Mouse (Mus musculus) cerebellum, postnatal 4 days (tissue): ENCODE data around the gene Zfp867.
A peak's percentile ranks its signal among the peaks of the same experiment; 100 is the strongest.

ENCODE experiments used
- DNase-seq, 2 experiments: peaks; one replicate each; pipeline ENCODE4 v3.0.0; 2022; ENCODE audit warnings: low spot score in 2 of 2, mixed read lengths in 1 of 2

Gene Zfp867

DNA sequence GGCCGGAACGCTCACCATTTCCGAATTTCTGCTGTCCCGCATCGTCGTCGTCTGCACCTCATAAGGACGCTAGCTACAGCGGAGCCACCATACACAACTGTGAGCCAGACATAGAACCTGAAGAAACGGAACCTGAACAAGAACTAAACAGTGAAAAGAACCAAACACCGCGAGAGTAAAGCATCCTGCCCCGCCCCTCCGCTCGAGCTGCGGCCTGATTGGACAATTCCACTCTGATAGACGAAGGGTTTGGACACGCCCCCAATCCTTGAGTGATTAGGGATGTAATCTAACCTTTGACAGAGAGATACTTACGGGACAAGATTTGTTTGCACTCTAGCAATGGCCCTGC, at the start of gene Zfp867:
Gene Zfp867 (minus strand): TSS at position 149 of the 352 bp plus-strand sequence.
- DNase-seq = peak; percentile 78 to 90

- DNase-seq = no peak
Observed at GRCm38 (mm10) chr11:59519741-59520495, 47.6 kb upstream of the Zfp867 start.

GRCm38 (mm10) chr11:59518226-59518625, 46.0 kb upstream of the Zfp867 start:
- no peak for DNase-seq

GRCm38 (mm10) chr11:59517441-59517840, 45.2 kb upstream of the Zfp867 start:
- DNase-seq = no peak

- DNase-seq = no peak
Observed at GRCm38 (mm10) chr11:59514789-59515188, 42.5 kb upstream of the Zfp867 start.

DNA sequence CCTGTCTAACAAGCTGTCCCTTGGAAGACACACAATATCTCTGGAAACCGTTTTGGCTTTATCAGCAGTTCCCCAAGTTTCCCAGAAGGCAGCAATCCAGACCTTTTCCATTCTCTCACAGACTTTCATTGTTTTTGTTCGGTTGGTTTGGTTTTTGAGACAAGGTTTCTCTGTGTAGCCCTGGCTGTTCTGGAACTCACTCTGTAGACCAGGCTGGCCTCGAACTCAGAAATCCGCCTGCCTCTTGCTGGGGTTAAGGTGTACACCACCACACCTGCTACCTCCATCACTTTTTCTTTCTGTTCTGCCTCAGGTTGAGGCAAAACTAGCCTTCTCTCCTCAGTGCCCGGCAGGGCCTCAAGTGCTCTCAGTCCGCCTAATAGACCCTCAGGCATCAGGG, 42.1 kb upstream of the Zfp867 start:
- no peak for DNase-seq

GRCm38 (mm10) chr11:59513556-59513955, 41.3 kb upstream of the Zfp867 start:
- DNase-seq = no peak

- DNase-seq = no peak
Observed at GRCm38 (mm10) chr11:59512733-59513132, 40.5 kb upstream of the Zfp867 start.

DNA sequence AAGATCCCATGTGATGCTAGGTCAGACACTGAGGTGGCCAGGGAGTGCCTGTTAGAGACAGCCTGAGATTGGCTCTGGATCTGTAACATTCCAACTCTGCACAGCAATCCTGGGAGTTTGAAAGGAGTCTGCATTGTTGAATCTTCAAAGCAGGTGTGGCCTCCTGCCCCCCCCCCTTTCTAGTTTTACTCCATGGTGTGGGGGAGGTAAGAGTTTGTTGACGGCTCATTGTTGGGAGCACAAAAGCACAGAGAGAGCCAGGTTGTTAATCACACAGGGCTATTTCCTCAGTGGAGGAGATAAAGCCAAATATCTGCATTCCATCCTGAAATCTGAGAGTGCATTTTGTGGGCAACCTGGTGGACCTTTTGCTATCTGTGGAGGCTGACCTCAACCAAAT, 39.3 kb upstream of the Zfp867 start:
- DNase-seq = no peak

DNA sequence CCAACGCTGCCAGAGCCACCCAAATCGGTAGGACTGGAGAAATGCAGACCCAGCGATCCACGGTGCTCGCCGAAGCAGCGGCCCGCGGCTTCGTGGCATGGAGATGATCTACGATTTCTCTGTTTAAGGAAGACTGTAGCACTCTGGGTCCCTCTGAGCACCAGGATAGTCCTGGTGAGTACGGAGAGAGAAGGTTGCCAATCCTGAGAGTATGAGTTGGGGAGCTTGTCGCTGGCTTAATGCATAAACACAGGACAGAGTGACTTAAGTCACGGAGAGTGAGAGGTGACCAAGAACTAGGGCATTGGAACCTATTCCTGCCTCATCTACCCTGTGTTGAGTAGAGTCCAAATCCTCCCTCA, 34.4 kb upstream of the Zfp867 start:
- no peak for DNase-seq

- peak; percentile 60 to 87 for DNase-seq
Observed at GRCm38 (mm10) chr11:59505839-59506712, 33.8 kb upstream of the Zfp867 start.

DNA sequence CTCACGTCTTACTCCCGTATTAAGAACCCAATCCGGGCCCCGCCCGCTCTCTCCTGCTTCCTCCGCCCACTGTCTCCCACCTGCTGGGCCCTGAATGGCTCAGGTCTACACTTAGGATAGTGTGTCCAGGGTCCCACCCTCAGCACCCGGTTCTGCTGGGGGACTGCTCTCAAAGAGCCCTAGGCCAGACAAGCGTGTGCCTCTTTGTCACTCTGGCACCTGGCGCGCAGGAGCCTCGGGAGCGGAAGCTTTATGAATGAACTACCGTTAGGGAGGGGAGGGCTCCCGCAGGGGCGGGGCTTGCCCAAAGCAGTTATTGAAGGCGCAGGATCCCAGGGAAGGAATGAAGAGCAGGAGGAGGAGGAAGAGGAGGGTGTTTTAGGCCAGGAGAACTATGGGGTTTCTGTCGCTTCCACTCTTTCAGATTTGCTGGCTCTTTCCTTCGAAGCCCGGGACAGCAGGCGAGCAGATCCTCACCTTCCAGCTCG, 33.1 kb upstream of the Zfp867 start:
- peak in 1 of 2 experiments; percentile 50 for DNase-seq

DNA sequence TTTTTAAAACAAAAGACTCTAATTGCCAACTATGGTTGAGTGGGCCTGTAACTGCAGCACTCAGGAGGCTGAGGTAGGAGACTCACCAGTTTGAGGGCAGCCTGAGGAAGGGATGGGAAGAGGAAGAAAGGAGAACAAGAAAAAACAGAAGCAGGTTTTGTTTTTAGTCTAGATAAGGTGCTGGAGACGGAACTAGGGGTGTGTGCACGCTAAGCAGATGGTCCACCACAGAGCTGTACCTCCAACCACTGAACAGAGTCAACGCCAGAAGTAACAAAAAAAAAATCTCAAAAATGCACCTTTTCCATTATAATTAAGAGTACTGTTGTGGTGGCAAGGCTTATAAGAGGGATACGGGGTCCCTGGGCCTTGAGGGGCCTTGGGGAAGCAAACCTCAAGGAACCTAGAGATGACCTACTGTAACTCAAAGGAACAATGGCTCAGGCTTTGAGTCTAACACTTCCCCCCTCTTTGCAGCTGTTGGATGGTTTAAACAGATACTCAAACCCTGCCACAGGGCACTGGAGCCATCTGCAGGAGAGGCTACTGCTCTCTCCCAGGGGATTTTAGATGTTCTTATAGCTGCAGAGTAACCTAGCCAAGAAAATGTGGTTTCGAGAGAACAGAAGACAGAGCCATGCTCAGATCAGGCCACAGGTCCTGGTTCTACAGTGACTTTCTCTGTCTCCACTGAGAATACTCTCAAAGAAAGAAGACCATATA, 29.9 kb upstream of the Zfp867 start:
- no peak for DNase-seq

DNA sequence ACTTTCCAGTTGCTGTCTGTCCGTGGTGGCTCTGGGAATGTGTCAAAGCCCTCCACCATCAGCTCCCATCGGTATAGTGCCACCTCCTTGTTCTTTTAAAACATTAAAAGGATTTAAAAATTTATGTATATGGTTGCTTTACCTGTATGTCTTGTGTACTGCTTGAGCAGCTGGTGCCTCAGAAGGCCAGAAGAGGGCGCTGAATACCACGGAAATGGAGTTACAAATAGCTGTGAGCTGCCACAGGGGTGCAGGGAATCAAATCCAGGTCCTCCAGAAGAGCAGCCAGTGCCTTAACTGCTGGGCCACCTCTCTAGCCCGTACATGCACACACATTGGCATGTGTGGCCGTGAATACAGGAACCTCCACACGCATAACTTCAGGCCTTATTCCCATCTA, 25.5 kb upstream of the Zfp867 start:
- no peak for DNase-seq

DNA sequence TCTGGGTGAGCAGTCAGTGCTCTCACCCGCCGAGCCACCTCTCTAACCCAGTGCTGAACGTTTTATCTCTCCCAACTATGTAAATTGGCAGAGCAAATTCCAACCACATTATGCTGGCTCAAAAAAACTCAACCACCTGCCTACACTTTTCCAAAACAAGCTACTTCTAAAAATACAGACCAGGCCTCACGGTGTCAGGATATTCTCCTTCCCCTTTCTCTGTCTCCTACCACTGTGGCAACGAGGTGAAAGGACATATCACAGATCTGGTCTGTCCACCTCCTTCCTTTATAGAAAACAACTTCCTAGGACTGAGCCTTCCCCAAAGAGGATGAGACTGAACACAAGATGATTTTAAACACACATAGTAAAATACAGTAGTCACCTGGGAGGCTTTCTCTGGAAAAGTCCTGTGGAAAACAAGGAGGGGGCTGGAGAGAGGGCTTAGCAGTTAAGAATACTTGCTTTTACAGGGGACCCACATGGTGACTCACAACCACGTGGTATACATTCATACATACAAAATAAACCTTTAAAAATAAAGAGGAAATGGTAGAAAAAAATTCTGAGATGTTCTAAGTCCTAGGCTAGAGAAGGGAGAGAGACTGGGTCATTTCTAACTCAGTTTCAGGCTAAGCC, 24.5 kb upstream of the Zfp867 start:
- DNase-seq = no peak

DNA sequence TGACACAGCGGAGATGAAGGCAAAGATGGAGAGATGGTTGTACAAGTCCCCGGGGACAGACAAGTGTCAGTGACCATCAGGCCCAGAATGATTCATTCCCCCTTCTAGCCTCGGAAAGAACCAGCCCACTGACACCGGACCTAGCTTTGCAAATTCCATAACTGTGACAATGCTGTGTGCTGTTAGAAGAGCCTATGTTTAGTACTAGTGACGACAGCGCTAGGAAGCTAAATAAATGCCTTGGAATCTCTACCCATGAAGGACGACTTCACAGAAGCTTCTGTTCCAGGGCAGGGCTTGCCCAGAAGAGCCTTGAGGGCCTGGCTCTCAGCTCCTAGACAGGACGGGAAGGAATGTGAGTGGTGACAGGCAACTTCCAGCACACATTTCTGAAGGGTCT, 13.9 kb upstream of the Zfp867 start:
- no peak for DNase-seq

GRCm38 (mm10) chr11:59485641-59486040, 13.4 kb upstream of the Zfp867 start:
- DNase-seq = no peak

GRCm38 (mm10) chr11:59483212-59483611, 10.9 kb upstream of the Zfp867 start:
- peak in 1 of 2 experiments; percentile 56 for DNase-seq

DNA sequence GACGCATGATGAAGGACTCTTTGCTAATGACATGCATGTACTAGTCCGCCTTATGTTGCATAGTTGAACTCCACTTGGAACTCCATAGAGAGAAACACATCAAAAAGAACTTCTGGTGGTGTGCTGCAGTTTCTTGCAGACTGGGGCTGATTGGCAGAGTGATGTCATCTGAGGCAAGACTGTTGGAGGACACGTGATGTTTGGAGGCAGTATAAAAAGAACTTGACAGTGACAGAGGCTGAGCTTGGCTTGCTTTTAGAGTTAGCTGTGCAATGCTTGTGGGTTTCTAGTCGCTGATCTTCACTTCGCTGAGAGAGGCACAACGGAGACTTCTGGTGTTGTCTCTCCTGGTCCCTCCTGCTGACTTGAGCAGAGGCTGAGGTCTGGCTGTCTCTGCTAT, 5.0 kb upstream of the Zfp867 start:
- DNase-seq = no peak

- DNase-seq = no peak
Observed at GRCm38 (mm10) chr11:59471413-59472325, 605 bp downstream of the Zfp867 start.

DNA sequence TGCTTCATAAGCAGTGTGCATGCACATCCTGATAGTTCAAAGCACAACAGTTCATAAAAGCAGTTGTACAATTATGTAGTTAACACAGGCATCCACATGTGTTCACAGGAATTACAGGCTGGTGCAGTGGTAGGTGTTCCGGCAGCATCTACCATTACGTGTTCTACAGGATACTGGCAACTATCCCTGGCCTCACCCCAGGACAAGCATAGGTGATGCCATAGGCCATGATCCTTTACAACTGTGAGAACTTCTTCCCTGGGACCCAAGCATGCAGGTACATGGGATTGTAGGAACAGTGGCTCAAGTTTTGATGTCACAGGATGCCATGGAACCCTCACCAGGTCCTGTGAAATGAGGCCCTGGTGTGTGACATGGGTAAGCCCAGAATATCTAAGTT, 11.8 kb downstream of the Zfp867 start:
- no peak for DNase-seq
